Mouse (Mus musculus) MEL (cell line): Measurements from ENCODE around the gene Col4a3.

Experiments
- CHD2 ChIP-seq: IDR thresholded peaks from 2 replicates; pipeline ENCODE4 v1.6.1; 2011; ENCODE audit warnings: low read length, improper control_type of control experiment
- CTCF ChIP-seq, 3 experiments: IDR thresholded peaks in 2 of 3; conservative IDR thresholded peaks in 1 of 3; 2 replicates each; pipeline ENCODE4 v1.5.1; 2011 to 2012; ENCODE audit warnings: low read length in 3 of 3, low read depth in 2 of 3, mild to moderate bottlenecking in 2 of 3, improper control_type of control experiment in 1 of 3, inconsistent platforms in 1 of 3, mixed read lengths in 1 of 3, moderate library complexity in 1 of 3; ENCODE audit not compliant: control insufficient read depth in 1 of 3, insufficient read depth in 1 of 3, poor library complexity in 1 of 3, severe bottlenecking in 1 of 3
- EP300 ChIP-seq, 2 experiments: IDR thresholded peaks; 2 replicates each; pipeline ENCODE4 v1.6.1; 2011; ENCODE audit warnings: improper control_type of control experiment in 2 of 2, low read length in 2 of 2, low read depth in 1 of 2, mild to moderate bottlenecking in 1 of 2
- KAT2A ChIP-seq: conservative IDR thresholded peaks from 2 replicates; pipeline ENCODE4 v1.6.1; 2012; ENCODE audit warnings: low read depth, low read length, improper control_type of control experiment, inconsistent platforms
- POLR2A ChIP-seq, 2 experiments: IDR thresholded peaks; 2 replicates each; pipeline ENCODE4 v1.6.1; 2011 to 2012; ENCODE audit warnings: low read length in 2 of 2, mild to moderate bottlenecking in 2 of 2, control low read depth in 1 of 2, improper control_type of control experiment in 1 of 2, low read depth in 1 of 2, moderate library complexity in 1 of 2; ENCODE audit not compliant: control insufficient read depth in 1 of 2, insufficient read depth in 1 of 2, poor library complexity in 1 of 2
- RAD21 ChIP-seq: IDR thresholded peaks from 2 replicates; pipeline ENCODE4 v1.6.1; 2011; ENCODE audit warnings: mild to moderate bottlenecking, low read depth, low read length, improper control_type of control experiment
- TAL1 ChIP-seq: IDR thresholded peaks from 2 replicates; pipeline ENCODE4 v1.6.1; 2012; ENCODE audit warnings: mild to moderate bottlenecking, inconsistent platforms, low read length, moderate library complexity, mixed read lengths
- TBP ChIP-seq: IDR thresholded peaks from 2 replicates; pipeline ENCODE4 v1.8.0; 2011; ENCODE audit warnings: low read depth, low read length, improper control_type of control experiment
- TCF12 ChIP-seq: IDR thresholded peaks from 2 replicates; pipeline ENCODE4 v1.6.1; 2014; ENCODE audit warnings: low read depth, mild to moderate bottlenecking, inconsistent platforms, low read length, improper control_type of control experiment, moderate library complexity
- ZKSCAN1 ChIP-seq: IDR thresholded peaks from 2 replicates; pipeline ENCODE4 v1.6.1; 2012; ENCODE audit warnings: low read depth, mild to moderate bottlenecking, inconsistent platforms, low read length, improper control_type of control experiment, moderate library complexity

DNA sequence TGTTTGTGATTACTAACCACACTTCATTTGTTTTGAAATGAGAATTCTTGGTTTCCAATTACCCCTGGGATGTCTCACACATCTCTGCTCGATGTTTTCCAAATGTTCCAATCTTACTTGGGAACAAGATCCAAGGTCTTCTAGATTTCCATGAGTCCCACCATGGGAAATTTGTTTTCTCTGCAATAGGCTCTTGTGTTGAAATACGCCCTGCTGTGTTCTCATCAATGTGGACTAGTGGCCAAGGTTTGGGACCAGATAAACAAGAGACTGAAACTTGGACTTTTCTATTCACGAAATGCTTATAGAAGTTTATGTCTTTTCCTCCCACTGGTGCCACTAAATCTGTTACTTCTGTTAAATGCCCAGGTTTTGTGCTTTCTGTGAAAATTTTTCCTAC is 11.0 kb upstream of the Col4a3 start:
- TF ChIP-seq CTCF (IDR thresholded peaks at IDR 0.05 in 2 of 3, conservative IDR thresholded peaks at IDR 0.05 in 1 of 3; ENCODE audit: control insufficient read depth in 1 of 3, insufficient read depth in 1 of 3, low read depth in 2 of 3, low read length in 3 of 3, poor library complexity in 1 of 3, severe bottlenecking in 1 of 3), result no peak
- TF ChIP-seq ZKSCAN1, result no peak
- no peak for TF ChIP-seq TBP
- no peak for TF ChIP-seq POLR2A (IDR thresholded peaks at IDR 0.05; ENCODE audit: control insufficient read depth in 1 of 2, insufficient read depth in 1 of 2, low read depth in 1 of 2, low read length in 2 of 2, poor library complexity in 1 of 2)
- TF ChIP-seq KAT2A, result no peak
- TF ChIP-seq EP300 (IDR thresholded peaks at IDR 0.05; ENCODE audit: low read depth in 1 of 2, low read length in 2 of 2), result no peak
- TF ChIP-seq CHD2, result no peak
- no peak for TF ChIP-seq TAL1
- no peak for TF ChIP-seq RAD21
- no peak for TF ChIP-seq TCF12
